8 mouse cellular contexts compared by ENCODE assay signal in genomic region chr6:113696582-113697221, GRCm38 (mm10). TPM values are rescaled to one million over a fixed set of nuclear protein-coding genes. Genes with fewer than 3 reads are reported as not detected.
DNase-seq lines count a peak whose midpoint lies in the region; ATAC-seq lines count a peak whose summit lies in the region.

Gene Tatdn2, plus strand, starts transcription at chr6:113697050.

- peak; percentile 99 for DNase-seq in T-cell, adult 2 months (ENCODE audit: low spot score)
- peak; percentile 92 to 95 for DNase-seq in cerebellum, postnatal 36 days
- peak; percentile 95 to 96 for DNase-seq in frontal cortex, postnatal 36 days (ENCODE audit: low spot score in 2 of 2)
- peak; percentile 95 for DNase-seq in left cerebral cortex, adult 11 months (ENCODE audit: low spot score)
- DNase-seq in lung, postnatal 4 days = peak; percentile 97 to 99
- DNase-seq in retina, postnatal 7 days (ENCODE audit: low read depth, low spot score) = peak; percentile 86
- DNase-seq in urinary bladder, adult 2 months (ENCODE audit: low spot score) = peak; percentile 96

- ATAC-seq in hindbrain, embryonic 15.5 days (ENCODE audit: low FRiP score, low read depth) = peak; percentile 99

- peaks cover 12% of the 10 kb centered on the region for H3K36me3 ChIP-seq in hindbrain, embryonic 15.5 days

- WGBS in hindbrain, embryonic 15.5 days = 1% methylated on average over 56 of the region's 58 CpGs

- no peaks in the 10 kb centered on the region for H3K9me3 ChIP-seq in hindbrain, embryonic 15.5 days

- peak within 1 kb of the TSS; percentile 90 for H3K27ac ChIP-seq in hindbrain, embryonic 15.5 days (replicated peaks)

- peaks cover 37% of the 10 kb centered on the region for H3K4me1 ChIP-seq in hindbrain, embryonic 15.5 days (replicated peaks)

- peak within 1 kb of the TSS; percentile 100 for H3K4me2 ChIP-seq in hindbrain, embryonic 15.5 days

- H3K9ac ChIP-seq in hindbrain, embryonic 15.5 days = peak within 1 kb of the TSS; percentile 80

- no peaks in the 10 kb centered on the region for H3K27me3 ChIP-seq in hindbrain, embryonic 15.5 days

- H3K4me3 ChIP-seq in hindbrain, embryonic 15.5 days = peak within 1 kb of the TSS; percentile 85

RNA-seq across cellular contexts. Expression of gene Tatdn2, which starts in this region (rescaled TPM):
- polyA plus RNA-seq in hindbrain, embryonic 15.5 days (2015; fragmentation: Nextera tagmentation; extraction: Ambion mirVana) = 0.78 and 1.5 TPM in 2 replicates
- 29.3 and 31.7 TPM in 2 replicates for polyA plus RNA-seq in urinary bladder, adult 2 months (2012; rRNA removed)

Comparison
In these comparisons a context has a peak if more than half of its experiments do, and no peak if none do; other contexts are left out.
1. Peak in every context shown above with its lines: DNase-seq, ATAC-seq, H3K4me3 ChIP-seq and H3K27ac ChIP-seq.
2. RNA of gene Tatdn2 (polyA plus RNA-seq): 29.3 to 31.7 TPM in urinary bladder, adult 2 months; 0.78 to 1.5 TPM in hindbrain, embryonic 15.5 days; every median in the first group is over 10 times any median in the second.